Mouse (Mus musculus): Measurements from ENCODE around the gene Dglucy. TPM values are rescaled to one million over a fixed set of nuclear protein-coding genes. Genes with fewer than 3 reads are reported as not detected.
"Not testable (repeated sequence)": the region's sequence is repeated elsewhere in the genome, so short reads cannot be mapped to it uniquely, and the experiment has no call there.

Dglucy gene
- polyA plus RNA-seq, 1 experiment from 2014 or later, result 2.4 TPM

DNA sequence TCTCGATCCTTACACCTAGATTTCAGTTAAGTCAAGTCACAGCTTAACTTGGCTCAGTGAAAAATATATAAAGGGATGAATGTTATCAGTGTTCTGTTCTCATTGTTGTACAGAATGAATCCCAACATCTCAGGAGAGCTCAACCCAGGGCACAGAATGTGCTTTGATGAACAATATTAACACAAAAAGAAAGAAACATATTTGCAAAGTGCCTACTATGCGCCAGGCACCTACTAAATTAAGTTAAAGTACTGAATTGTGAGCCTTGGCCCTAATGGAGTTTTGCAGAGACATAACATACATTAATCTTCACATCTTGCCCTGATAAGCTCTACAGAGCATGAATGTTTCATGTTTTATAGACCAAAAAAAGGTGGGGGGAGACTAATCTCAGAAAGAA is 5.3 kb downstream of the Dglucy start:
- no peak overlapping the region for H3K9ac ChIP-seq
- ATAC-seq (ENCODE audit: insufficient number of reproducible peaks, insufficient read depth, low FRiP score, low TSS enrichment, low read depth), result no peak
- H3K27me3 ChIP-seq, result no peaks in the 10 kb centered on the region
- no peak overlapping the region for H3K4me2 ChIP-seq
- peaks cover 17% of the 10 kb centered on the region for H3K4me1 ChIP-seq
- H3K36me3 ChIP-seq, result no peaks in the 10 kb centered on the region
- 85% methylated on average over 2 of the region's 2 CpGs for WGBS
- H3K27ac ChIP-seq, result no peak overlapping the region
- no peaks in the 10 kb centered on the region for H3K9me3 ChIP-seq
- H3K4me3 ChIP-seq, result no peak overlapping the region

- Histone ChIP-seq H3K27ac (no peak overlapping the region), H3K4me3 (no peak overlapping the region), H3K36me3 (no peaks in the 10 kb centered on the region), H3K9ac (no peak overlapping the region), H3K4me1 (peaks cover 10% of the 10 kb centered on the region), H3K27me3 (no peaks in the 10 kb centered on the region), H3K9me3 (no peaks in the 10 kb centered on the region), H3K4me2 (no peak overlapping the region)
- 19% methylated on average over 7 of the region's 7 CpGs for WGBS
- ATAC-seq (ENCODE audit: insufficient number of reproducible peaks, insufficient read depth, low FRiP score, low TSS enrichment, low read depth), result no peak
Measured at GRCm38 (mm10) chr12:100785344-100785743, 6.5 kb downstream of the Dglucy start.

GRCm38 (mm10) chr12:100789981-100790550 is 11.2 kb downstream of the Dglucy start:
- no peak overlapping the region for H3K4me3 ChIP-seq
- H3K27ac ChIP-seq, result no peak overlapping the region
- ATAC-seq (ENCODE audit: insufficient number of reproducible peaks, insufficient read depth, low FRiP score, low TSS enrichment, low read depth), result no peak
- no peaks in the 10 kb centered on the region for H3K9me3 ChIP-seq
- WGBS, result 51% methylated on average over 3 of the region's 3 CpGs
- H3K36me3 ChIP-seq, result no peaks in the 10 kb centered on the region
- H3K27me3 ChIP-seq, result no peaks in the 10 kb centered on the region
- H3K4me1 ChIP-seq, result no peaks in the 10 kb centered on the region
- H3K9ac ChIP-seq, result no peak overlapping the region
- H3K4me2 ChIP-seq, result no peak overlapping the region

GRCm38 (mm10) chr12:100791425-100791824 is 12.6 kb downstream of the Dglucy start:
- no peak for ATAC-seq (ENCODE audit: insufficient number of reproducible peaks, insufficient read depth, low FRiP score, low TSS enrichment, low read depth)
- H3K9ac ChIP-seq, result no peak overlapping the region
- H3K4me1 ChIP-seq, result no peaks in the 10 kb centered on the region
- H3K9me3 ChIP-seq, result no peaks in the 10 kb centered on the region
- no peak overlapping the region for H3K4me2 ChIP-seq
- no peaks in the 10 kb centered on the region for H3K27me3 ChIP-seq
- H3K4me3 ChIP-seq, result no peak overlapping the region
- H3K27ac ChIP-seq, result no peak overlapping the region
- H3K36me3 ChIP-seq, result no peaks in the 10 kb centered on the region
- WGBS, result 83% methylated on average over 6 of the region's 6 CpGs

DNA sequence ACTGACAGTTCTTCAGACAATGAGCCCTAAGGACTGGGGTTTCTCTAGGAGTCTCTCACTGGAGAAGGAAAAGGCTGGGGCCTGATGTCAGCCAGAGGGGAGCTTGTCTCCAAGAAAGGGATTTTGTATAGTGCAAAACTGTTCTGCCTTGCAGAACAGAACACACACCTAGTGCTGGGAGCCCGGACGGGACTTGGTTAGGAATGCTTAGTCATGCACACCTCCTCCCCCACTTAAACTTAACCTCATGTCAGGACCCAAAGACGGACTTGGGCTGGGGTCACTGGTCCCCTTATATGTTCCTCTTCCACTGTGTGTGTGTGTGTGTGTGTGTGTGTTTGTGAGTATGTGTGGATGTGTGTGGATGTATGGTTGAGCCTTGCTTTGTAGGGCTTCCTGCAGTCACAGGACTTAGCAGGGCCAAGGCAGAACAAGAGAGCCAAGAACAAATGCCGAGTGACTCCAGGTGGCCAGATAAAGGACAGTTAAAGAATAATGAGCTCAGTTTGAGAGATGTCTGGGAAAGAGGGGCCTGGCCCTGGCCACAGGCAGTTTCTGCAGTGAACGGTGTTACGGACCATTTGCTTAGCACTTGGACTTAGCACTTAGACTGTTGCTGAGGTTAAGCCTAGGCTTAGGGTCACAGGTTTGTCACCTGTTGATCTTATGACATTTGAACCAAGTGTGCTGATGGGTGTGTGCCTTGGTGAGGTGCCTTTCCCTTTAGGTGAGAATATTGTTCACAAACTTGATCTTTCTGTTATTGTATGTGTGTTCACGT is 15.8 kb downstream of the Dglucy start:
- no peak overlapping the region for H3K4me2 ChIP-seq
- no peaks in the 10 kb centered on the region for H3K4me1 ChIP-seq
- H3K9ac ChIP-seq, result no peak overlapping the region
- H3K36me3 ChIP-seq, result no peaks in the 10 kb centered on the region
- no peaks in the 10 kb centered on the region for H3K27me3 ChIP-seq
- no peak overlapping the region for H3K4me3 ChIP-seq
- no peak overlapping the region for H3K27ac ChIP-seq
- WGBS, result 66% methylated on average over 7 of the region's 7 CpGs
- no peak for ATAC-seq (ENCODE audit: insufficient number of reproducible peaks, insufficient read depth, low FRiP score, low TSS enrichment, low read depth)
- no peaks in the 10 kb centered on the region for H3K9me3 ChIP-seq

DNA sequence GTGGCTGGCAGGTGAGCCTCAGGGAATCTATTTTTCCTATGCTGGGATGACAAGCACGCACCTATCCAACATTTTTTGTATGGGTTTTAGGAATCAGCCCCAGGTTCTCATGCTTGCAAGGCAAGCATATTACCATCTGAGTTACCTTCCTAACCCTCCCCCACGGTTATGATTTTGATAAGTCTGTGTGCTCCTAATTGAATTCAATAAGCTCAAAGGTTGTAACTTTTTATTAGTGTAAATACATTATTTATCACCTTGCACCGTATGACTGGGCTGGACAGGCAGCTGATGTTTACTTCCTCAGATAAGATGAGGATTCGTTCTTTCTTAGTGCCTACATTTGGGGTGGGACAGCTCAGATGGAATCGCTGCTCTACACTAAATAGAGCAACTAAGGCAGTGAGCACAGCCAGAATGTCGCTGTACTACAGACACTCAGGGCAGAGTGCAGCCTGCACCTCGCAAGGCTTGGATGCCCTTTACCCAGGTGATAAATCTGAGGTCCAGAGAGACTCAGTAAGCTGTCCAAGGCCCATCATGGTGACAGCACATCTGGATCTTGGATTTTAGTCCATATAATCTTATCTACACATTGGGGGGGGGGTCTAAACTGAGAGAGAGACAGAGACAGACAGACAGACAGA is 16.7 kb downstream of the Dglucy start:
- H3K9me3 ChIP-seq, result no peaks in the 10 kb centered on the region
- no peaks in the 10 kb centered on the region for H3K4me1 ChIP-seq
- no peak overlapping the region for H3K4me3 ChIP-seq
- no peak for ATAC-seq (ENCODE audit: insufficient number of reproducible peaks, insufficient read depth, low FRiP score, low TSS enrichment, low read depth)
- no peak overlapping the region for H3K27ac ChIP-seq
- 86% methylated on average over 7 of the region's 7 CpGs for WGBS
- H3K4me2 ChIP-seq, result no peak overlapping the region
- H3K36me3 ChIP-seq, result no peaks in the 10 kb centered on the region
- H3K9ac ChIP-seq, result no peak overlapping the region
- H3K27me3 ChIP-seq, result no peaks in the 10 kb centered on the region

GRCm38 (mm10) chr12:100803391-100803790 is 24.5 kb downstream of the Dglucy start:
- 93% methylated on average over 19 of the region's 19 CpGs for WGBS
- H3K9ac ChIP-seq; ATAC-seq (ENCODE audit: insufficient number of reproducible peaks, insufficient read depth, low FRiP score, low TSS enrichment, low read depth): not testable (repeated sequence)

DNA sequence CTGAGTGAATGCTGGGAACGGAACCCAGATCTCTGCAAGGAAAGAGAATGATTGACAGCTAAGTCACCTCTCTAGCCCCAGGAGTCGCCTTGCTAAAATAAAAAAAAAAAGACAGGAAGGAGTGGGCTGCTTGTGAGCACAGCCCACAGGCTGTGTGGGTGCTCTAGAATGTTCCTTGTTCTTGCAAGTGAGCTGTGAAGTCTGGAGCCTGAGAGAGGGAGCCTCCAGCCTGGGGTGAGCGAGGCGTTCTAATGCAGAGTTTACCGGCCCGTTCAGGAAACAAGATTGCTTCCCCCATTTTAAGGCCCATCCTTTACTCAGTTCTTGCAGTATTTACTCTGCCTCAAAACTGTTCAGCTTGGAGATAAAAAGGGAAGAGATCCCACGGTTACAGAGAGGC is 28.4 kb downstream of the Dglucy start:
- H3K9ac ChIP-seq, result no peak overlapping the region
- ATAC-seq (ENCODE audit: insufficient number of reproducible peaks, insufficient read depth, low FRiP score, low TSS enrichment, low read depth), result no peak
- no peak overlapping the region for H3K4me3 ChIP-seq
- no peak overlapping the region for H3K27ac ChIP-seq
- no peak overlapping the region for H3K4me2 ChIP-seq
- no peaks in the 10 kb centered on the region for H3K27me3 ChIP-seq
- 79% methylated on average over 7 of the region's 7 CpGs for WGBS
- no peaks in the 10 kb centered on the region for H3K36me3 ChIP-seq
- H3K4me1 ChIP-seq, result no peaks in the 10 kb centered on the region
- H3K9me3 ChIP-seq, result no peaks in the 10 kb centered on the region

More at GRCm38 (mm10) chr12:100803391-100803790, 24.5 kb downstream of the Dglucy start:
- not testable (repeated sequence) for H3K9me3 ChIP-seq, H3K36me3 ChIP-seq, H3K27ac ChIP-seq, H3K4me2 ChIP-seq, H3K4me3 ChIP-seq, H3K4me1 ChIP-seq, H3K27me3 ChIP-seq

DNA sequence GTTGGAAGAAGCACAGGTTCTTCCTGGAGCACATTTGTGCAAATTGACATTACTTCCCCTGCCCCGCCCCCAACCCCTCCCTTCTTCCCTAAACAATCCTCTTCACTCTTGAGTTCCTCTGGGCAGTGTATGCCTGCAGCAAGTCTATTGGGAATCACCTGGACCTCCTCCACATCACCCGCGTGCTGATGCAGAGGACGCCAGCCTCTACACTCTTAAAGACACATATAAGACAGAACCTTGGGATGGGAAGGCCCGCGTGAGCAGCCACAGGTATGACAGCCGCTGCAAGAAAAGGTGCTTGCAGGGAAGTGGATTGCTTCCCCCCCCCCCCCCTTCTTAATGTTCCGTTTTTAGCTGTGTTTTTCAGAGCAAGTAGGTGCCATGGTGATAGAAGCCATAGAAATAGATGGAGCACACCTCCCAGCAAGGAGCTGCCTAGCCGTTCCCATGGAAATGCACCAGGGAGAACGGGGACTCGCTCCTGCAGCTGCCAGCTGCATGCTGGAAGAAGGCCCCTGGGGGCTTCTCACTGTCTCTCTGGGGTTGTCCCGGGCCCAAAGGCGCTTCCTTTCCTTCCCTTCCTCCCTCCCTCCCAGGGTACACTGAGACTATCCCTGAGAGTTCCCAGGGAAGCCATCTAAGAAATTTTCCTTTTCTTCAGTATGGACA is 29.9 kb downstream of the Dglucy start:
- Histone ChIP-seq H3K4me1 (no peaks in the 10 kb centered on the region), H3K4me2 (no peak overlapping the region), H3K9me3 (no peaks in the 10 kb centered on the region), H3K27me3 (no peaks in the 10 kb centered on the region), H3K27ac (no peak overlapping the region), H3K9ac (no peak overlapping the region), H3K4me3 (no peak overlapping the region), H3K36me3 (no peaks in the 10 kb centered on the region)
- no peak for ATAC-seq (ENCODE audit: insufficient number of reproducible peaks, insufficient read depth, low FRiP score, low TSS enrichment, low read depth)
- WGBS, result 48% methylated on average over 13 of the region's 13 CpGs

GRCm38 (mm10) chr12:100810542-100810941 is 31.7 kb downstream of the Dglucy start:
- H3K4me2 ChIP-seq, result no peak overlapping the region
- no peak overlapping the region for H3K27ac ChIP-seq
- ATAC-seq (ENCODE audit: insufficient number of reproducible peaks, insufficient read depth, low FRiP score, low TSS enrichment, low read depth), result no peak
- 70% methylated on average over 11 of the region's 11 CpGs for WGBS
- H3K4me3 ChIP-seq, result no peak overlapping the region
- no peaks in the 10 kb centered on the region for H3K9me3 ChIP-seq
- H3K4me1 ChIP-seq, result no peaks in the 10 kb centered on the region
- H3K9ac ChIP-seq, result no peak overlapping the region
- no peaks in the 10 kb centered on the region for H3K27me3 ChIP-seq
- no peaks in the 10 kb centered on the region for H3K36me3 ChIP-seq

GRCm38 (mm10) chr12:100813901-100814300 is 35.0 kb downstream of the Dglucy start:
- no peak overlapping the region for H3K9ac ChIP-seq
- H3K27ac ChIP-seq, result no peak overlapping the region
- no peaks in the 10 kb centered on the region for H3K4me1 ChIP-seq
- H3K27me3 ChIP-seq, result no peaks in the 10 kb centered on the region
- H3K36me3 ChIP-seq, result no peaks in the 10 kb centered on the region
- no peaks in the 10 kb centered on the region for H3K9me3 ChIP-seq
- H3K4me3 ChIP-seq, result no peak overlapping the region
- no peak overlapping the region for H3K4me2 ChIP-seq
- no peak for ATAC-seq (ENCODE audit: insufficient number of reproducible peaks, insufficient read depth, low FRiP score, low TSS enrichment, low read depth)
- WGBS, result 90% methylated on average over 2 of the region's 2 CpGs

Data from embryonic facial prominence, embryonic 13.5 days (tissue).